Mouse (Mus musculus): Measurements from ENCODE around the gene 5730409E04Rik. TPM values are rescaled to one million over a fixed set of nuclear protein-coding genes. Genes with fewer than 3 reads are reported as not detected.

Gene 5730409E04Rik
- polyA plus RNA-seq, 1 experiment from 2014 or later = 3.4 TPM

DNA sequence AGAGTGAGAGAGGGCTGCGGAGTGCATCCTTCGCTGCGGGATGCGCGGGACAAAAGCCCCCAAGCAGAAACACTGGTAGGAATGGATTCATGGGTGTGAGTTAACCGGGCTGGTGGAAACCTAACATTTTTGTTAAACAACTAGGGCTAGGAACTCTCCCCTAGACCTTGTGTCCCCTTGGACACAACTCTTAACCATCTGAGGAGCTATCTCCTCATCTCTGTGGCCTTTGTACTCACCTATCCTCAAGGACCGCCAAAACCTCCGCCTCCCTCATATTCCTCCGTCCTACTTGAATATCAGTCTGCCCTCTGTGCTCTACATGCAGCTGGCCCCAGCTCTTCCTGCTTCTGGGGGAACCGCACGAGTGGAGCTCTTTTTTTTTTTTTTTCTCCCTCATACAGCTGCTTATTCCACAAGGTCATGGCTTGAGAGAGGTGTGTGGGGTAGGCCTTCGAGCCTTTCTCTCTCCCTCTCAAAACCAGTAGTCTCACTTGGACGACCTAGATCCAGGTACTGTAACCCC, 10.8 kb downstream of the 5730409E04Rik start:
- 19% methylated on average over 13 of the region's 13 CpGs for WGBS
- ATAC-seq = peak; percentile 23; the same call in 1 of the 2 replicates

DNA sequence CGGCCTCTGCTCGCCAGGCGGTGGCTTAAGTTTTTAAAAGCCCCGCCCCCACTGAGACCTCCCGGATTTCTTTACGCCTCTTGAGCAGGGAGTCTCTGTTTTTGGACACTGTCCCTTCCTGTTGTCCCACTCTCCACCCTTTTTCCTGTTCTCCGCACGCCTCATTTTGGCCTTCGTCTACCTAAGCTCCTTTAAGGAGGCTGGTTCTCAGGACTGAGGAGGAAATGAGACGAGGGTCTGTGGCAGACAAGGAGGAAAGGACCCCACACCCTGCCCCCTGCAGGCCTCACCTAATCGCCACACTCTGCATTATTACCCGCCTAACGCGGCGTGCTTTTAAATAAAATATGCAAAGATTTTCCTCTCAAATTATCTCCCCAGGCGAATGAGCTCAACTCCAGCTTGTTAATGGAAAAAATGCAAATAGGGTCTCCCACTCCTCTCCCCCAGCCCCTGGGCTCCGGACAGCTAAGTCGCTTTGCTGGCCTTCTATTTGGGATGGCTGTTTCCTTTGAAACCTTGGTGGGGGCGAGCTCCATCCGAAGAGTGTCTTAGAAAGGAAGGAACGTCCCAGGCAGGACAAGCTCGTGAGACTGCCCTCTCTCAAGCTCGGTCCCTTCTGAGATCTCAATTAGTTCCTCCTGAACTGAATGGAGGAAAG, 17.5 kb downstream of the 5730409E04Rik start:
- ATAC-seq (peak; percentile 61), DNase-seq (ENCODE audit: low spot score) (peak; percentile 46)
- peak overlapping the region; percentile 38 for H3K4me2 ChIP-seq (ENCODE audit: low read length)
- no peaks in the 10 kb centered on the region for H3K27me3 ChIP-seq (replicated peaks; ENCODE audit: control insufficient read depth, insufficient read depth, low read length)
- no peaks in the 10 kb centered on the region for H3K36me3 ChIP-seq (ENCODE audit: control insufficient read depth, insufficient read depth, low read length)
- no peak overlapping the region for H3K4me3 ChIP-seq (ENCODE audit: low read depth, low read length)
- H3K9me3 ChIP-seq (replicated peaks; ENCODE audit: control insufficient read depth, low read length) = no peaks in the 10 kb centered on the region
- WGBS = under 1% methylated on average over 23 of the region's 23 CpGs
- peaks cover 7% of the 10 kb centered on the region; the same call in 1 of the 2 replicates for H3K4me1 ChIP-seq (ENCODE audit: control insufficient read depth, insufficient read depth, low read length)
- H3K9ac ChIP-seq (ENCODE audit: low read length) = peak overlapping the region; percentile 13; the same call in 1 of the 2 replicates
- peak overlapping the region; percentile 49; the same call in 1 of the 2 replicates for H3K27ac ChIP-seq (ENCODE audit: low read depth, low read length)

More for the DNA sequence above, 10.8 kb downstream of the 5730409E04Rik start:
- H3K4me2 ChIP-seq (ENCODE audit: low read length) = peak overlapping the region; percentile 43
- H3K36me3 ChIP-seq (ENCODE audit: control insufficient read depth, insufficient read depth, low read length) = no peaks in the 10 kb centered on the region
- no peaks in the 10 kb centered on the region; the same call in 1 of the 2 replicates for H3K9me3 ChIP-seq (replicated peaks; ENCODE audit: control insufficient read depth, low read length)
- peak overlapping the region; percentile 27; the same call in 1 of the 2 replicates for H3K27ac ChIP-seq (ENCODE audit: low read depth, low read length)
- peak; percentile 13 for DNase-seq (ENCODE audit: low spot score)
- H3K4me3 ChIP-seq (ENCODE audit: low read depth, low read length) = peak overlapping the region; percentile 20
- peak overlapping the region; percentile 56 for H3K9ac ChIP-seq (ENCODE audit: low read length)
- H3K27me3 ChIP-seq (replicated peaks; ENCODE audit: control insufficient read depth, insufficient read depth, low read length) = no peaks in the 10 kb centered on the region
- no peaks in the 10 kb centered on the region for H3K4me1 ChIP-seq (ENCODE audit: control insufficient read depth, insufficient read depth, low read length)

DNA sequence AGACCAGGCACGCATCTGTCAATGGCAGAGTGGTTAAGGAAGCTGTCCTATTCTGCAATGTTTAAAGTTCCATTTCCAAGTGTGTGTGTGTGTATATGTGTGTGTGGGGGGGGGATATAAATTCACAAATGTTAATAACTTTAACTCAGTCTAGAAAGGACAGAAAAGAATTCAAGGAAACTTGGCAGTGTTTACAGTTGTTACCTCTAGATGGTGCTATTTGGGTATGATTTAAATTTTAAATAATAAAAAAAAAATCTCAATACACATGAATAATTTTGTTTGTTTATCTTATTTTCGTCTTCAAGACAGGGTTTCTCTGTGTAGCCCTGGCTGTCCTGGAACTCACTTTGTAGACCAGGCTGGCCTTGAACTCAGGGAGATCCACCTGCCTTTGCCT, 22.3 kb downstream of the 5730409E04Rik start:
- Histone ChIP-seq H3K36me3 (ENCODE audit: control insufficient read depth, insufficient read depth, low read length) (no peaks in the 10 kb centered on the region), H3K9me3 (replicated peaks; ENCODE audit: control insufficient read depth, low read length) (no peaks in the 10 kb centered on the region), H3K4me1 (ENCODE audit: control insufficient read depth, insufficient read depth, low read length) (peaks cover 6% of the 10 kb centered on the region), H3K27ac (ENCODE audit: low read depth, low read length) (no peak overlapping the region), H3K9ac (ENCODE audit: low read length) (no peak overlapping the region), H3K4me2 (ENCODE audit: low read length) (no peak overlapping the region), H3K27me3 (replicated peaks; ENCODE audit: control insufficient read depth, insufficient read depth, low read length) (no peaks in the 10 kb centered on the region), H3K4me3 (ENCODE audit: low read depth, low read length) (no peak overlapping the region)
- 47% methylated on average over 2 of the region's 2 CpGs for WGBS
- DNase-seq (ENCODE audit: low spot score) = peak; percentile 25
- ATAC-seq = no peak

DNA sequence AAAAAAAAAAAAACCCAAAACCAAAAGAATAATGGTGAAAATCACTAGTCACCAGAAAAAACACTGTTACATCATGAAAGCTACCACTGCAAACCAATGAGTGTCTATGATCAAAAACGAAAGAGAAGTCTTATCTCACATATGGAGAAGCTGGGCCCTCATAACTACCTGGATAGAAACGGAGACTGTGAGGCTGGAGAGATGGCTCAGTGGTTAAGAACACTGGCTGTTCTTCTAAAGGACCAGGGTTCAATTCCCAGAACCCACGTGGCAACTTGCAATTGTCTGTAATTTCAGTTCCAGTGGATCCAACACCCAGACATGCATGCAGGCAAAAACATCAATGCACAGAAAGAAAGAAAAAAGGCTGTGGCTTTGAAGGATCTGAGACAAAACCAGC, 23.1 kb downstream of the 5730409E04Rik start:
- Histone ChIP-seq H3K9ac (ENCODE audit: low read length) (no peak overlapping the region), H3K27me3 (replicated peaks; ENCODE audit: control insufficient read depth, insufficient read depth, low read length) (no peaks in the 10 kb centered on the region), H3K27ac (ENCODE audit: low read depth, low read length) (no peak overlapping the region), H3K4me2 (ENCODE audit: low read length) (no peak overlapping the region), H3K36me3 (ENCODE audit: control insufficient read depth, insufficient read depth, low read length) (no peaks in the 10 kb centered on the region), H3K9me3 (replicated peaks; ENCODE audit: control insufficient read depth, low read length) (no peaks in the 10 kb centered on the region), H3K4me1 (ENCODE audit: control insufficient read depth, insufficient read depth, low read length) (no peaks in the 10 kb centered on the region; the same call in 1 of the 2 replicates), H3K4me3 (ENCODE audit: low read depth, low read length) (no peak overlapping the region)
- WGBS = 72% methylated on average over 3 of the region's 3 CpGs
- ATAC-seq = no peak
- no peak for DNase-seq (ENCODE audit: low spot score)

DNA sequence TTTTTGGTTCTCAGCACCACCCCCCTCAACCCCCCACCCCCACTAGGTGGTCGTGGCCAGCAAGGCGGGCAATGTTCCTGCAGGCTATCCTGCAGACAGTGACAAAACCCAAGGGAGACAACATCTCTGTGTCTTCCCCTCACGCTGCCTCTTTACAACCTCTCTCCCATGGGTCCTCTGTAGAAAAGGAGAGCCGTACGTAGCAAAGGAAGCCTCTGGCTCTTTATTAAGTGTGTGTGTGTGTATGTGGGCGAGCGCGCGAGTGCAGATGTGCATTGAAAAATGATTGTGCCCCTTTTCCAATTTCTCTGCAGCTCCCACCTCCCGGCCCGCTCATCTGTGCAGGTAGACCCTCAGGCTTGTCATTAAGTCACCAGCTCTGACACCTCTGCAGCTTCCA, 26.7 kb downstream of the 5730409E04Rik start:
- H3K4me1 ChIP-seq (ENCODE audit: control insufficient read depth, insufficient read depth, low read length) = peaks cover 3% of the 10 kb centered on the region
- no peak overlapping the region for H3K4me3 ChIP-seq (ENCODE audit: low read depth, low read length)
- WGBS = 22% methylated on average over 11 of the region's 11 CpGs
- DNase-seq (ENCODE audit: low spot score) (no peak), ATAC-seq (no peak)
- H3K9ac ChIP-seq (ENCODE audit: low read length) = no peak overlapping the region
- H3K36me3 ChIP-seq (ENCODE audit: control insufficient read depth, insufficient read depth, low read length) = no peaks in the 10 kb centered on the region
- H3K27me3 ChIP-seq (replicated peaks; ENCODE audit: control insufficient read depth, insufficient read depth, low read length) = no peaks in the 10 kb centered on the region
- no peak overlapping the region; the same call in 1 of the 2 replicates for H3K4me2 ChIP-seq (ENCODE audit: low read length)
- no peaks in the 10 kb centered on the region for H3K9me3 ChIP-seq (replicated peaks; ENCODE audit: control insufficient read depth, low read length)
- H3K27ac ChIP-seq (ENCODE audit: low read depth, low read length) = no peak overlapping the region

DNA sequence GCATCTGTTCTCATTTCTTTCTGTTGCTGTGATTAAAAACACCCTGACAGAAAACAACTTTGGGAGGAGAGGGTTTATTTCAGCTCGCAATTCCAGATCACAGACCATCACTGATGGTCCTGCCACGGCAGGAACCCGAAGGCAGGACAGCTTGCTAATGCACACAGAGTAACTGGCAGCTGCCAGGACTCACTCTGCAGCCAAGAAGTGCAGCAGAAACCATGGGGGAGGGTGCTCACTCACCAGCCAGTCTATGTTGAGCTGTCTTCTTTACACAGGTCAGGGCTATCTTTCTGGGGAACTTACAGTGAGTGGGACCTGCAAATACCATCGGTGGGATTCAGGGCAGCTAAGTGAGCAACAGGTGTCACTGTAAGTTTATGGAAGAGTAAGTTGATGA, 27.8 kb downstream of the 5730409E04Rik start:
- ATAC-seq = no peak

DNA sequence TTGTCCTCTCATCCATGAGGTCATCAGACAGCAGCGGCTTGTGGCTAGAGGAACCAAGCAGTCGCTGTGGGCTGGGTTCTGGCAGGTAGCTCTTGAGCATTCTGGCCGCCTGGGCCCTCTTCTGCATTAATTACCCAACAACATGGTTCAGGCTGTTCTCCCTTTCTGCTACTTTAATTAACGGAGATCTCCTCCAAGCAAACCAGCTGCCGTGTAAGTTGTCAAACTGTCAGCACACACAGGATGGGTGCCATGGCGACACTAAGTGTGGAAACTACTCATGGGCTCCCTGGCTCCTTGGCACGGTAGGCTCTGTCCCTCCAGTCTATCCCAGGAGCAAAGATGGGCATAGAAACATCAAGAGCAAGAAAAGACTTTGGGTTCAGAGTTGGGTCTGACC, 29.7 kb downstream of the 5730409E04Rik start:
- H3K36me3 ChIP-seq (ENCODE audit: control insufficient read depth, insufficient read depth, low read length) = no peaks in the 10 kb centered on the region
- peaks cover 3% of the 10 kb centered on the region for H3K4me1 ChIP-seq (ENCODE audit: control insufficient read depth, insufficient read depth, low read length)
- H3K4me2 ChIP-seq (ENCODE audit: low read length) = no peak overlapping the region
- no peaks in the 10 kb centered on the region for H3K27me3 ChIP-seq (replicated peaks; ENCODE audit: control insufficient read depth, insufficient read depth, low read length)
- H3K9ac ChIP-seq (ENCODE audit: low read length) = no peak overlapping the region
- H3K9me3 ChIP-seq (replicated peaks; ENCODE audit: control insufficient read depth, low read length) = no peaks in the 10 kb centered on the region
- DNase-seq (ENCODE audit: low spot score) (peak; percentile 85), ATAC-seq (peak; percentile 79)
- 20% methylated on average over 7 of the region's 7 CpGs for WGBS
- peak overlapping the region; percentile 56; the same call in 1 of the 2 replicates for H3K27ac ChIP-seq (ENCODE audit: low read depth, low read length)
- H3K4me3 ChIP-seq (ENCODE audit: low read depth, low read length) = no peak overlapping the region

More for the DNA sequence above, 27.8 kb downstream of the 5730409E04Rik start:
- H3K9me3 ChIP-seq (replicated peaks; ENCODE audit: control insufficient read depth, low read length) = no peaks in the 10 kb centered on the region
- H3K9ac ChIP-seq (ENCODE audit: low read length) = no peak overlapping the region
- H3K4me2 ChIP-seq (ENCODE audit: low read length) = no peak overlapping the region
- H3K4me1 ChIP-seq (ENCODE audit: control insufficient read depth, insufficient read depth, low read length) = peaks cover 3% of the 10 kb centered on the region
- H3K36me3 ChIP-seq (ENCODE audit: control insufficient read depth, insufficient read depth, low read length) = no peaks in the 10 kb centered on the region
- H3K27me3 ChIP-seq (replicated peaks; ENCODE audit: control insufficient read depth, insufficient read depth, low read length) = no peaks in the 10 kb centered on the region
- H3K4me3 ChIP-seq (ENCODE audit: low read depth, low read length) = no peak overlapping the region
- no peak overlapping the region for H3K27ac ChIP-seq (ENCODE audit: low read depth, low read length)
- peak; percentile 25 for DNase-seq (ENCODE audit: low spot score)
- WGBS = 61% methylated on average over 4 of the region's 4 CpGs

DNA sequence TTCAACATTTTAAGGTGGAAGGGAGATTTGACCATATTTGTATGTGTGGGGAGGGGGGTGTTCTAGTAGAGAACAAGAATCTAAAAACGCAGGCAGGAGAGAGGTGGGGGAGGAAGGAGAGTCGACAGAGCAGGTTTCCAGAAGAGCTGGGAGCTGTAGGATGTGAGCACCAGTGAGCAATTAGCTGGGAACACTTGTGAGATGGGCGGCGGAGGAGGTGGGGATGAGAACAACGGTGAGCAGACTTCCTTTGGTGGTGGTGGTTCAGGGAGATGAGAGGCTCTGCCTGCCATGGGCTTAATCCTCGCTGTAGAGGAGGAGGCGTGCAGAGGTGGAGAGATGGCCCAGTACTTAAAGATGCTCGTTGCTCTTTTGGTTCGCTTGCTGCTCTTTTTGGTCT, 32.3 kb downstream of the 5730409E04Rik start:
- Histone ChIP-seq H3K9me3 (replicated peaks; ENCODE audit: control insufficient read depth, low read length) (no peaks in the 10 kb centered on the region), H3K4me2 (ENCODE audit: low read length) (no peak overlapping the region), H3K27ac (ENCODE audit: low read depth, low read length) (no peak overlapping the region), H3K36me3 (ENCODE audit: control insufficient read depth, insufficient read depth, low read length) (no peaks in the 10 kb centered on the region), H3K4me3 (ENCODE audit: low read depth, low read length) (no peak overlapping the region), H3K9ac (ENCODE audit: low read length) (no peak overlapping the region), H3K27me3 (replicated peaks; ENCODE audit: control insufficient read depth, insufficient read depth, low read length) (no peaks in the 10 kb centered on the region), H3K4me1 (ENCODE audit: control insufficient read depth, insufficient read depth, low read length) (peaks cover 3% of the 10 kb centered on the region; the same call in 1 of the 2 replicates)
- ATAC-seq = no peak
- DNase-seq (ENCODE audit: low spot score) = no peak
- 27% methylated on average over 9 of the region's 9 CpGs for WGBS

DNA sequence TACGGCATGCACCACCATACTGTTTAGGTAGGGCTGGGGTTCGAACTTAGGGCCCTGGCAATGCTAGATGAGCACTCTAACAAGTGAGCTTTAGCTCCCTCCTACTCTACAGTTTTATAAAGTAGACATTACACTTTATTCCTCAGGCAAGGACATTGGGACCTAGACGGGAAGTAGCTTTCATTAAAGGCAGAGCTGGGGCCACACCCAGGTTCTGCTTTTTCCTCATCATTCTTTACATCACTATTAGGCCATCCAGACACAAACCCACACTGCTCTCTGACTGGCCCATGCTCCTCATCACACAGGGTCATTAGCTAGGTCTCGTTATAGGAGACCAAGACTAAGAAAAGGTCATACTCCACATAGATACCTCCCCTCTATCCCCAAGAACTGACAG, 34.2 kb downstream of the 5730409E04Rik start:
- DNase-seq (ENCODE audit: low spot score) = no peak
- Histone ChIP-seq H3K4me2 (ENCODE audit: low read length) (no peak overlapping the region), H3K4me3 (ENCODE audit: low read depth, low read length) (no peak overlapping the region), H3K9ac (ENCODE audit: low read length) (no peak overlapping the region), H3K9me3 (replicated peaks; ENCODE audit: control insufficient read depth, low read length) (no peaks in the 10 kb centered on the region), H3K36me3 (ENCODE audit: control insufficient read depth, insufficient read depth, low read length) (no peaks in the 10 kb centered on the region), H3K27ac (ENCODE audit: low read depth, low read length) (no peak overlapping the region), H3K27me3 (replicated peaks; ENCODE audit: control insufficient read depth, insufficient read depth, low read length) (no peaks in the 10 kb centered on the region), H3K4me1 (ENCODE audit: control insufficient read depth, insufficient read depth, low read length) (peaks cover 13% of the 10 kb centered on the region)
- no peak for ATAC-seq
- 73% methylated on average over 4 of the region's 4 CpGs for WGBS
